Mouse (Mus musculus) lung, postnatal 0 days (tissue): Measurements from ENCODE around the gene Sergef.

Experiments used
- CTCF ChIP-seq: IDR thresholded peaks from 2 replicates; pipeline ENCODE4 v1.5.1; 2016; ENCODE audit warnings: antibody characterized with exemption, mild to moderate bottlenecking
- EP300 ChIP-seq: IDR thresholded peaks from 2 replicates; pipeline ENCODE4 v1.6.1; 2016; ENCODE audit warnings: antibody characterized with exemption, mild to moderate bottlenecking, control low read depth

DNA sequence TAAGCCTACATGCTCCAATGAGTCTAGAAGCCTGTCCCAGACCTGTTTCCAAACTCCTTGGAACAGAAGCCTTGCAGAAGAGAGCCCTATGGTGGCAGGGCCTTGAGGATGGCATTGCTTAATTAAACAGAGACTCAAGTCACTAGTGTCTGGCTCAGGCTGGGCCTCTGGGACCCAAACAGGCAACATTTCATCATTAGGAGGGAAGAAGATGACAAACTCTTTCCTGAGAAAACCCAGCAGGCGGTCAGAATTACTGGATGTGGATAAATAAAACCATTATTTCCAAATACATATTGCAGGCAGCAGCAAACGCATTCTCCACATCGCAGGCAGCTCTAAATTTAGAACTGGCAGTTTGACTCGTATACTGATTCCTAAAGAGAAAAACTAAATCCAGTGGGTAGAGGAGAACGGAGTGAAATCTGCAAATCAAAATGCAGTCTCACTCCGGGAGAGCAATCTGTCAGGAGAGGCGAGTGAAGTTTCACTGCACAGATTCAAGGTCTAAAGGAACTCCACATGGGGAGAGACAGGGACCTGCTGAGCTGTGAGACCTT, 173.1 kb downstream of the Sergef start:
- TF ChIP-seq CTCF: no peak
- no peak for TF ChIP-seq EP300
